Mouse (Mus musculus): ENCODE data around the gene Tbc1d2. TPM values are rescaled to one million over a fixed set of nuclear protein-coding genes. Genes with fewer than 3 reads are reported as not detected.

The Tbc1d2 gene
- polyA plus RNA-seq, 1 experiment from 2014 or later, result 1.3 TPM

GRCm38 (mm10) chr4:46675272-46675785 lies 25.3 kb upstream of the Tbc1d2 start:
- Histone ChIP-seq H3K27me3 (replicated peaks; ENCODE audit: control insufficient read depth, insufficient read depth, low read length) (no peaks in the 10 kb centered on the region), H3K9me3 (ENCODE audit: control insufficient read depth, low read length) (no peaks in the 10 kb centered on the region), H3K9ac (ENCODE audit: low read depth, low read length) (no peak overlapping the region), H3K4me3 (ENCODE audit: low read length) (no peak overlapping the region), H3K4me1 (ENCODE audit: control insufficient read depth, insufficient read depth, low read depth, low read length) (no peaks in the 10 kb centered on the region), H3K36me3 (ENCODE audit: control insufficient read depth, insufficient read depth, low read length) (peaks cover 32% of the 10 kb centered on the region), H3K4me2 (ENCODE audit: low read length) (no peak overlapping the region), H3K27ac (ENCODE audit: low read depth, low read length) (no peak overlapping the region)
- no peak for ATAC-seq
- 75% methylated on average over 11 of the region's 11 CpGs for WGBS

DNA sequence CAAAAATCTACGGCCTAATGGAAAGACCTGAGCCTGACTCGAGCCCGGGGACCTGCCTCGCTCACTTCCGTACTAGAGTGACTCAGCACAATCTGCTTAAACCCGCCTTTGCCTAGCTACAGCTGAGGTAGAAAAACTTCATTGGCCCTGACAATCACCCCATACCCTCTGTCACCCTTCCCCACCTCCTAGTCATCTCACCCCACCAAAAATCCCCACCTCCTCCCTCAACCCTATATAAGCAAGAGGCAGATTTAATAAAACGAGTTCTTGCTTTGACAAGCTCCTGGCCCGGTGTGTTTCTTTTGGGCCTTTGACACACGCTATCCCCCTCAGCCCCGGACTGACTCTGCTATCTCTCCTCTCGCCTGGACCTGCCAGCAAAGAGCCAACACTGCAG lies 18.6 kb upstream of the Tbc1d2 start:
- ATAC-seq, result no peak
- Histone ChIP-seq H3K4me2 (ENCODE audit: low read length) (no peak overlapping the region), H3K4me3 (ENCODE audit: low read length) (no peak overlapping the region), H3K36me3 (ENCODE audit: control insufficient read depth, insufficient read depth, low read length) (peaks cover 15% of the 10 kb centered on the region), H3K27ac (ENCODE audit: low read depth, low read length) (no peak overlapping the region), H3K27me3 (replicated peaks; ENCODE audit: control insufficient read depth, insufficient read depth, low read length) (no peaks in the 10 kb centered on the region), H3K9me3 (ENCODE audit: control insufficient read depth, low read length) (no peaks in the 10 kb centered on the region), H3K4me1 (ENCODE audit: control insufficient read depth, insufficient read depth, low read depth, low read length) (peaks cover 7% of the 10 kb centered on the region), H3K9ac (ENCODE audit: low read depth, low read length) (no peak overlapping the region)
- 76% methylated on average over 11 of the region's 11 CpGs for whole genome bisulfite sequencing

DNA sequence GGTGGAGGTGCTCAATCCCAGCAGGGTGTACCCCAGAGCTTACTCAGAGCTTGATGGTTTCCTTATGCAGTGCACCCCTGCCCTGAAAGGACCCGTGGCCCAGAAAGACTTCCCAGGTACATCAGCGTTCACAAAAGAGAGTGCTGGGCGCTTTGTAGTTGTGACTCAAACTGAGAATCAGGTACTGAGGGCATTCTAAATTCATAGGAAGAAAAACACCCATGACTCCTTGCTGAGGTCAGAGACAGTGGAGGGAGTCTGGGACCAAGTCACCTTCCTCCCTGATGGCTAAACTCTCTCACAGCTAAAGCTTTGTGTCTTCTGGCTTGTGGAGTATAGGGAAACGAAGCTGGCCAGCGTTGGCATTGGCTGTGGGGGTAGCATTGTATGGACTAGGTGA lies 16.4 kb upstream of the Tbc1d2 start:
- 68% methylated on average over 5 of the region's 5 CpGs for WGBS
- no peaks in the 10 kb centered on the region for H3K27me3 ChIP-seq (replicated peaks; ENCODE audit: control insufficient read depth, insufficient read depth, low read length)
- H3K9ac ChIP-seq (ENCODE audit: low read depth, low read length), result no peak overlapping the region
- H3K4me2 ChIP-seq (ENCODE audit: low read length), result no peak overlapping the region
- H3K27ac ChIP-seq (ENCODE audit: low read depth, low read length), result no peak overlapping the region
- peaks cover 7% of the 10 kb centered on the region for H3K4me1 ChIP-seq (ENCODE audit: control insufficient read depth, insufficient read depth, low read depth, low read length)
- no peaks in the 10 kb centered on the region for H3K9me3 ChIP-seq (ENCODE audit: control insufficient read depth, low read length)
- H3K36me3 ChIP-seq (ENCODE audit: control insufficient read depth, insufficient read depth, low read length), result peaks cover 7% of the 10 kb centered on the region
- H3K4me3 ChIP-seq (ENCODE audit: low read length), result no peak overlapping the region
- no peak for ATAC-seq

GRCm38 (mm10) chr4:46665371-46665774 lies 15.4 kb upstream of the Tbc1d2 start:
- no peaks in the 10 kb centered on the region for H3K27me3 ChIP-seq (replicated peaks; ENCODE audit: control insufficient read depth, insufficient read depth, low read length)
- no peak overlapping the region for H3K27ac ChIP-seq (ENCODE audit: low read depth, low read length)
- H3K4me2 ChIP-seq (ENCODE audit: low read length), result no peak overlapping the region
- WGBS, result 3% methylated on average over 7 of the region's 8 CpGs
- peaks cover 7% of the 10 kb centered on the region for H3K36me3 ChIP-seq (ENCODE audit: control insufficient read depth, insufficient read depth, low read length)
- no peaks in the 10 kb centered on the region for H3K9me3 ChIP-seq (ENCODE audit: control insufficient read depth, low read length)
- ATAC-seq, result no peak
- no peak overlapping the region for H3K9ac ChIP-seq (ENCODE audit: low read depth, low read length)
- H3K4me3 ChIP-seq (ENCODE audit: low read length), result no peak overlapping the region
- H3K4me1 ChIP-seq (ENCODE audit: control insufficient read depth, insufficient read depth, low read depth, low read length), result peaks cover 7% of the 10 kb centered on the region

GRCm38 (mm10) chr4:46664123-46665009 lies 14.4 kb upstream of the Tbc1d2 start:
- Histone ChIP-seq H3K9ac (ENCODE audit: low read depth, low read length) (peak overlapping the region; percentile 59), H3K27me3 (replicated peaks; ENCODE audit: control insufficient read depth, insufficient read depth, low read length) (no peaks in the 10 kb centered on the region), H3K4me3 (ENCODE audit: low read length) (peak overlapping the region; percentile 25), H3K4me2 (ENCODE audit: low read length) (peak overlapping the region; percentile 51), H3K4me1 (ENCODE audit: control insufficient read depth, insufficient read depth, low read depth, low read length) (peaks cover 7% of the 10 kb centered on the region), H3K9me3 (ENCODE audit: control insufficient read depth, low read length) (no peaks in the 10 kb centered on the region), H3K27ac (ENCODE audit: low read depth, low read length) (peak overlapping the region; percentile 36; the same call in 1 of the 2 replicates), H3K36me3 (ENCODE audit: control insufficient read depth, insufficient read depth, low read length) (peaks cover 7% of the 10 kb centered on the region)
- WGBS, result 5% methylated on average over 33 of the region's 34 CpGs
- ATAC-seq, result peak; percentile 77

GRCm38 (mm10) chr4:46661433-46661832 lies 11.4 kb upstream of the Tbc1d2 start:
- H3K27ac ChIP-seq (ENCODE audit: low read depth, low read length), result no peak overlapping the region
- no peak overlapping the region for H3K4me3 ChIP-seq (ENCODE audit: low read length)
- H3K9ac ChIP-seq (ENCODE audit: low read depth, low read length), result no peak overlapping the region
- no peaks in the 10 kb centered on the region for H3K36me3 ChIP-seq (ENCODE audit: control insufficient read depth, insufficient read depth, low read length)
- H3K4me1 ChIP-seq (ENCODE audit: control insufficient read depth, insufficient read depth, low read depth, low read length), result peaks cover 9% of the 10 kb centered on the region
- no peaks in the 10 kb centered on the region for H3K27me3 ChIP-seq (replicated peaks; ENCODE audit: control insufficient read depth, insufficient read depth, low read length)
- WGBS, result 75% methylated on average over 9 of the region's 9 CpGs
- H3K9me3 ChIP-seq (ENCODE audit: control insufficient read depth, low read length), result no peaks in the 10 kb centered on the region
- H3K4me2 ChIP-seq (ENCODE audit: low read length), result no peak overlapping the region
- no peak for ATAC-seq

DNA sequence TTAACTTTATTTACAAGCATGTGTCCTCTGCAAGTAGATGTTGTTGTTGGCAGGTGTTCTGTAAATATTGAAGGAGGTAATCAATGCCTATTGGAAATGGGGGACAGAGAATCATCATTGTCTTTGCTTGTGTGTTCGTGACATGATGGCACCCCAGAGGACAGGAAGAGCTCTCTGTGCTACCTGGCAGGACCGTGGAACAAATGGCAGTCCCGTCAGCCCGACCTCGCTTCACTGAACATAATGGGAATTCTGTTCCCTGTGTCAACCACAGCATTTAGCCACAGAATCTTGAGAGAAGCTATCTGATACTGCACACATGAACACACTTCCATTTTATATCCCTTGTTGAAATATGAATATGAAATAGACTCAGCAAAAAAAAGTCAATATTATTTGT lies 8.9 kb upstream of the Tbc1d2 start:
- Histone ChIP-seq H3K27ac (ENCODE audit: low read depth, low read length) (no peak overlapping the region), H3K36me3 (ENCODE audit: control insufficient read depth, insufficient read depth, low read length) (no peaks in the 10 kb centered on the region), H3K4me3 (ENCODE audit: low read length) (no peak overlapping the region), H3K27me3 (replicated peaks; ENCODE audit: control insufficient read depth, insufficient read depth, low read length) (no peaks in the 10 kb centered on the region), H3K4me1 (ENCODE audit: control insufficient read depth, insufficient read depth, low read depth, low read length) (peaks cover 2% of the 10 kb centered on the region; the same call in 1 of the 2 replicates), H3K9me3 (ENCODE audit: control insufficient read depth, low read length) (no peaks in the 10 kb centered on the region), H3K4me2 (ENCODE audit: low read length) (no peak overlapping the region), H3K9ac (ENCODE audit: low read depth, low read length) (no peak overlapping the region)
- WGBS, result 57% methylated on average over 5 of the region's 5 CpGs
- ATAC-seq, result no peak

DNA sequence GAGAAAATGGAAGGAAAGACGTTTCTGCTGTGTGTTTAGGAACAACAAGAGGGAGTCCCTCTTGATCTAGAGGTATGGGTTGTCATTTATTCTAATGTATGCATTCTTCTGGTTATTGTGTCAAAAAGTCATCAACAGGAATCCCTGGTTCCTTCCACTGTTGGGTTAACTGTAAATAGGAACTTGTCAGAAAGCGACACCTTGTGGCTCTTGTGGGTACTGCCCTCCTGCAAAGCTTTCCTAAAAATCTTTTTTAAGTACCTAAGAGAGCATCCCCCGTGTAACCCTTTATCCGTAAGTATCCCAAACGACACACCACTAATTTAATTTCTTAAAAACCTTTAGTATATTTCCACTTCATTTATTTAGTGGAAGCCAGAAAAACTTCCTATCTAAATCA lies 7.1 kb upstream of the Tbc1d2 start:
- H3K9me3 ChIP-seq (ENCODE audit: control insufficient read depth, low read length), result no peaks in the 10 kb centered on the region
- no peak overlapping the region for H3K27ac ChIP-seq (ENCODE audit: low read depth, low read length)
- H3K4me3 ChIP-seq (ENCODE audit: low read length), result no peak overlapping the region
- no peak for ATAC-seq
- H3K4me2 ChIP-seq (ENCODE audit: low read length), result no peak overlapping the region
- H3K9ac ChIP-seq (ENCODE audit: low read depth, low read length), result no peak overlapping the region
- no peaks in the 10 kb centered on the region for H3K36me3 ChIP-seq (ENCODE audit: control insufficient read depth, insufficient read depth, low read length)
- H3K27me3 ChIP-seq (replicated peaks; ENCODE audit: control insufficient read depth, insufficient read depth, low read length), result peaks cover under 1% of the 10 kb centered on the region; the same call in 1 of the 2 replicates
- H3K4me1 ChIP-seq (ENCODE audit: control insufficient read depth, insufficient read depth, low read depth, low read length), result 0 out of 2 replicates have a peak, but pooled peaks cover 2% of the 10 kb centered on the region
- WGBS, result 13% methylated on average over 5 of the region's 5 CpGs

- WGBS, result 74% methylated on average over 2 of the region's 2 CpGs
- H3K9ac ChIP-seq (ENCODE audit: low read depth, low read length), result no peak overlapping the region
- no peak for ATAC-seq
- H3K36me3 ChIP-seq (ENCODE audit: control insufficient read depth, insufficient read depth, low read length), result no peaks in the 10 kb centered on the region
- no peak overlapping the region for H3K4me2 ChIP-seq (ENCODE audit: low read length)
- no peak overlapping the region for H3K4me3 ChIP-seq (ENCODE audit: low read length)
- peaks cover 6% of the 10 kb centered on the region for H3K27me3 ChIP-seq (replicated peaks; ENCODE audit: control insufficient read depth, insufficient read depth, low read length)
- no peaks in the 10 kb centered on the region for H3K9me3 ChIP-seq (ENCODE audit: control insufficient read depth, low read length)
- H3K4me1 ChIP-seq (ENCODE audit: control insufficient read depth, insufficient read depth, low read depth, low read length), result 0 out of 2 replicates have a peak, but pooled peaks cover 2% of the 10 kb centered on the region
- H3K27ac ChIP-seq (ENCODE audit: low read depth, low read length), result no peak overlapping the region
These were observed 5.9 kb upstream of the Tbc1d2 start for GRCm38 (mm10) chr4:46655956-46656355.
